Mouse (Mus musculus): ENCODE data around the gene Calhm3.

- TF ChIP-seq POLR2A (IDR thresholded peaks at IDR 0.05; ENCODE audit: borderline replicate concordance, extremely low read depth, low read depth, low read length) (no peak), CTCF (IDR thresholded peaks at IDR 0.05; ENCODE audit: insufficient read depth, low read length) (no peak)
These were observed 9.2 kb upstream of the Calhm3 start for GRCm38 (mm10) chr19:47166758-47167157.

Data from lung, adult 2 months (tissue).